Mouse (Mus musculus): ENCODE results near the gene Sipa1l3.

DNA sequence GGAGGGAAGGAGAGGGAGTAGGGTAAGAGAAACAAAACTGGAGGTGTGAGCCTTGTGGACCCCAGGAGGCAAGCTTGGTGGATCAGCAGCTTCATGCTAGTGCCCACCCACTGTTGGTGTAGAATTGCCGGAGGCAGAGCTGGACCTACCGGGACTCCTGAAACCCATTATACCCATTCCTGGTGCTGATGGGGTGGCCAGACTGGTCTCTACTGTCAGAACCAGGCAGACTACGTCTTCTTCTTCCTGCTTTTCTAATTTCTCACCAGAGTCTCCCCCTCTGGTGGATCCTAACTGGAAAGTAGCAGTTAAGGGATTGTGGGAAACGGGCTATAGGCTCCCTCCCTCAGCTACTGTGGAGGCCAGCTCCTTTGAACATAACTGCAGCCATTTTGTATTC is 23.2 kb upstream of the Sipa1l3 start:
- TF ChIP-seq CTCF (IDR thresholded peaks at IDR 0.05; ENCODE audit: control insufficient read depth, insufficient read depth, insufficient replicate concordance, low read depth, low read length) = no peak
- TF ChIP-seq POLR2A (IDR thresholded peaks at IDR 0.05; ENCODE audit: control insufficient read depth, low read depth, low read length) = no peak

All from testis, adult 2 months (tissue).